Mouse (Mus musculus) T-cell, adult 2 months (primary cell): ENCODE measurements around the gene Mapkap1.

ENCODE experiments used
- DNase-seq: peaks from one replicate; pipeline ENCODE4 v3.0.0; 2022; ENCODE audit warnings: low spot score

The Mapkap1 gene

DNA sequence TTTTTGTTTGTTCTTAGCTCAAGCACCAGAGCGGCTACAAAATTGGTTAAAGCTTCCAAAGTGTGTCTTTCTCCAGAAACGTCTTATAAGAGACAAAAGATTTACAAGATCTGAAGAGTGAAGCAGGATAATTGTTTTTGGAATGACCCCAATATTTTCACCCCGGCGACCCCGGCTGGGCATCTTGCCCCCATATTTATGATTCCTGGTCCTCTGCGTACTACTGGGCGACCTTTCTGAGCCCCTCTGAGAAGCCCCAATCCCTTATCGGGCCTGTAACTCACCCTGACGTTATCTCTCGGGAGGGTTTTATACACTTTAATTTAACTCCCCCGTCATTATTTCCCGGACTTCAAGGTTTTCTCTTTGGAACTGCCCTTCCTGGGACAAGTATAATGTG is 225.5 kb downstream of the Mapkap1 start:
- no peak for DNase-seq

DNA sequence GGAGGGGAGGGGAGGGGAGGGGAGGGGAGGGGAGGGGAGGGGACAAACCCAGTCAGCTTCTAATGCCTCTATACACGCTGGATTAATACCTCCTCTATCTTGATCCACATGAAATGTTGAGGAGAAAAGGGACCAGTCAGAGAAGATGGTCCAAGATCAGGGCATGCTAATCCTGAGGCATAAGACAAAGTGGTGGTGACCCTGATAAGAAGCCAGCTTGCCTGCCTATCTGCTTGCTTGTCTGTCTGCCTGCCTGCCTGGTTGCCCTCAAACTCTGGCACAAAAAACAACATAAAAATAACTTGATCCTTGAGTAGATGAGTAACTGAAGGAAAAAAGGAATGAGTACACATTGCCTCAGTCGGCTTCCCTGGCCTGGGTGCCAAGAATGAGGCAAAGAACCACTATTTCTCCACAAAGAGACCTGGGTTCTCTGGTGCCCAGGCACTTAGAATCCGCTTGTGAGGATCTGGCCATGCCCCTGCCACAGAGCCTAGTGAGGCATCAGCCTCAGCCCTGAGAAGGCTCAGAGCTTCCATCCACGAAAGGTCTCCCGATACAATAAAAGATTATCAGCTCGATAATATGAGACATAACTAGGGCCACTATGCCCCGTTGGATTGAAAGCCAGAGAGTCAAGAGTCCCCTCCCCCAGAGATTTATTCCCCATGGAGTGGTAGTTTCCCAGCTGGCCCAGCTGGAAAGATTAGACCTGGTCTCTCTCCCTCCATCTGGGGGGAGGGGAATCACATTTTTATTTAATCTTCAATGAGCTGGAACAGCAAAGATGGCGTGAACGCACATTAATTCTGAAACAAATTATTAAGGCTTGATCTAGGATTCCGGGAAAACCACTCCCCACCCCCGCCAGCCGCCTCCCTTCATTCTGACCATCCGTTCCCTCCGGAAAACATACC is 228.9 kb downstream of the Mapkap1 start:
- DNase-seq, result no peak

DNA sequence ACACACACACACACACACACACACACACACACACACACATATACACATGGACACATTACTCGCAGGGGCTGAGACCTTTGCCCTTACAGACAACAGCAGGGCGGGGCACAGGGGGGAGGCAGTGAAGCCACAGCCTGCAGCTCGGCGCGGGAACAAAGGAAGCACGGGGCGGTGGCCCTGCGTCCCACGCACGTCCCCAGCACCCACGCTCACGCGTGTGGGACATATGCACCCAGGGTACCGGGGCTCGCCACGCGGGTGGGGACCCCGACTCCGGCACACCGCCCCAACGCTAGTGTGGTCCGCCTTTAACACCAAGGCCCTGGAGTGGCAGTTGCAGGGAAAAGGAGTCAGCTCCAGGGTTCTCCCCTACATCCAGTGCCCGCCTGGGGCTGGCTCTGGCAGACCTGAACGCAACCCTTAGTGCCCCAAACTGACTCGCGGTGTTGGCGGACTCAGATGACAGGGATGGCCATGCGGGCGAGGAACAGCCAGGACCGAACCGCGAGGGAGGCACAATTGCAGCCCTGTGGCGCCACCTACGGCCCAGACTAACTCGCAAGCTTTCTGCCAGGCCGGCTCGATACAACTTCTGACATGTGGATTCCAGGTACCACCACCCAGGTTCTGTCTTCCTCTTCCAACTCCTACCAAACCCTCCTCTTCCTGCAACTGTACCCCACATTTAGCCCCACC is 232.5 kb downstream of the Mapkap1 start:
- peak; percentile 74 for DNase-seq

DNA sequence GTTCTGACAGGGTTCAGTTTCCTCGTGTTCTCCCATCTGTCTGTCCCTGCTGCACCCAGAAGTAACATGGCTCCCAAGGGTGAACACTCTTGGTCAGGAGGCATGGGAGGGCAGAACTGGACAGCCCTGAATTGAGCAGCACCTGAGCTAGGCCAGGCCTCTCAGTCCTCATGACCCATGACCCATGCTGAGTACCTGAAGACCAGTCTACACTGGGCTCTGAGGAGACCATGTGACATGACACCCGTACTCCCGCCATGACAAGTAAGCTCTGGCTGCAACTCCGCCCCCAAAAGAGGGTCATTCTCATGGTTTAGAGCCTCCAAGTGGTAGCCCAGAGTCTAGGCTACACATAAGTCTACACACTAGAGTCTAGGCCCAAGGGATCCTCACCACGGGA is 233.2 kb downstream of the Mapkap1 start:
- DNase-seq, result no peak

DNA sequence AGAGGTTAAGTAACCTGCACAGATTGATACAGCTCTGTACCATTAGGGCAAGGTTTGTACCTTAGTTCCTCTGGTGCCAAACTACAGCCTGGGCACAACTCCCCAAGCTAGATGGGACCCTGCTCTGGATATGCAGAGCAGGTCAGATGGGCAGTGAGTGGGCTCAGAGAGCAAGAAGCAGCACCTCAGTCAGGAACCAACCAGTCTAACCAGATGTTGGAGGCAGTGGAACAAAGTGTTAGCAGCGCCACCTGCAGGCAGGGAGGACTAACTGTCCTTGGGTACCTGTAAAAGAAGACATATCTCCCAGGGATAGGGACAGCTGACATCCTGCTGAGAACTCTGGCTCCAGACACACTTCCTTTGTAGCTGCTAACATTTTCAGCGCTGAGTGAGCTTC is 235.8 kb downstream of the Mapkap1 start:
- DNase-seq, result peak; percentile 76

DNA sequence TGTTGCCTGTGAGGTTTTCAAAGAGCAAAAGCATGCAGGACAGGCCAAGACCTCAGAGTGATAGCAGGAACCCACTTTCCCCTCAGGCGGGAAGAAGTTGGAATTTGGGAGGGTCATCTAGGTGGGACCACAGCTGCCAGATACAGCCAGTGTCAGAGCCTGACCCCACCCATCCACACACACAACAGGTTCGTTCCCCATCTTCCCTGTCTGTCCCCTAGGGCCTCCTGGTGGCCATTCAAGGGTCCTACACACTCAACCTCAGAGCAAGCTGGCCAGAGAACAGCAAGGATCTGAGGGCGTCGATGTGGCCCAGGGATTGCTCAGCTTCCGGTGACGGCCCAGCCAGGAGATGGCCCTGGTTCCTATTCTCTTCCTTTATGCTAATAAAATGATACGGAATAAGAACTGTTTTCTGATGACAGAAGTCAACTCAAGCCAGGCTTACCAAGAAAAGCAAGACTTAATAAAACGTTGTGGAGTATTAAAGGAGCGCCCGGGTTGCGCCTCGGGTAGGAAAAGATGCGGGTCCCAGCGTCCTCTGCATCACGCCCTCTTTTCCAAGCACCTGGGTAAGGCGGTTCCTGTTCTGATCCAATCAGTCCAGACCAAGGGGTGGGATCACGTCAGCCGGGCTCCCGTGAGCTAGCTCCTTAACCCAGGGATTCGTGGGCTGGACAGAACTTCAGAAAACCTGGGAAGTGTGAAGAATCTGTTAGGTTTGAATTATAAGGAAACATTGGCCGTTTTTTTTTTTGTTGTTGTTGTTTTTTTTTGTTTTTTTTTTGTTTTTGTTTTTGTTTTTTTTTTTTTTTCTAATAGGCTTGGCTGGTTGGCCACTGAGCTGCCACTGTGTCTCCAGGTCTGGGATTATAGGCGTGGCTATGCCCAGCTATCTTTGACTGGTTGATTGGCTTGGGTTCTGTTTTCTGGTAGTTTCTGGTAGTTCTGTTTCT is 238.3 kb downstream of the Mapkap1 start:
- peak; percentile 27 for DNase-seq

DNA sequence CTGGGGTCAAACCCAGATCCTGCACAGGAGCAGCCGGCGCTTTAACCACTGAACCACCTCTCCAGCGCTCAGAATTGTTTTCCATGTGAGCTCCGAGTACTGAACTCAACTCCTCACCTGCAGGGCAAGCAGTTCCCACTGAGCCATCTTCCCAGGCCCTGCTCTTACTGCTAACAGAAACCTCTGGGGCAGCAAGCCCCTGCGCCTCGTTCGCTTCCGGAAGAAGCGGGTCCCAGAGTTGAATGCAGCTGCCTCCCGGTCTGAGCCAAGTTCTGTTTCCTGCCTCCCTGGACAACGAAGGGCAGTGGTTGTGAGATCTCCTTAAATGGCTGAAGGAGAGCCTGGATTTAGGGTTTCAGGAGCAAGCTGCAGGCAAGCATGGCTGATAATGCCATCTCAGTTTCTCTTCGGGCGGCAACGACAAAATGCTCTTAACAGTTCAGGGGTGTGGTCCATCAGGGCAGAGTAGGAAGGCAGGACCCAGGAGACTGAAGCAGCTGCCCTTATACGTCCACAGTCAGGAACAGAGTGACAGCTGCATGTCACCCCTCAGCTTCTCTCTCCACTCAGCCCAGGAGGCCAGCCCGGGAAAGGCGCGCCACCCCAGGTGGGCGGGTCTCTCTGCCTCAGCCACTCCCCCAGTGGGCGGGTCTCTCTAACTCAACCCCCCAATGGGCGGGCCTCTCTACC is 239.4 kb downstream of the Mapkap1 start:
- peak; percentile 81 for DNase-seq

DNA sequence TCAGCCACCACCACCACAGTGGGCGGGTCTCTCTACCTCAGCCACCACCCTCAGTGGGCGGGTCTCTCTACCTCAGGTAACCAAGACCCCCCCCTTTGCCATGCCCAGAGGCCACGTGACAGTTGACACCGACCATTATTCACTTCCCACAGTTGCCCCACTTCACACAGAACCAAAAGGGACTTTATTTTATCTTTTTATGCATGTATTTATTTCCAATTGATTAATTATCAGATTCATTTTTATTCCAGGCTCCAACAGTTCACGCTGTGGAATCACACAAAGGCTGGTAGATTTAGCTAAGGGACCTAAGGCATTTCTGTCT is 239.9 kb downstream of the Mapkap1 start:
- no peak for DNase-seq

DNA sequence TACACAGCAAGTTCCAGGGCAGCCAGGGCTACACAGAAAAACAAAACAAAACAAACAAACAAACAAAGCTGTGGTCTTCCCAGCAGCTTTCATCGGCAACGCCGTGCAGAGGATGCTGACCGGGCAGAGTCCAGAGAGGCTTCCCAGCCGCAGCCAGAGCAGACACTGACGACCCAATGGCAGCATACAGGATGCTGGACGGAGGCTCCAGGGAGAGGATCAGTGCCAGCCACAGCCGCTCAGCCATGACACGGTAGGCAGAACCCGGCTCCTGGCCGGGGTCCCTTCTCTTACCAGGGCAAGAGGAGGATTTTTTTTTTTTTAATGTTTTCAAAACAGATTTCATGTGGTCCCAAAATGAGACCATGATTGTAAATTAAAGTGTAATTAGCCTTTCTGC is 240.8 kb downstream of the Mapkap1 start:
- no peak for DNase-seq

DNA sequence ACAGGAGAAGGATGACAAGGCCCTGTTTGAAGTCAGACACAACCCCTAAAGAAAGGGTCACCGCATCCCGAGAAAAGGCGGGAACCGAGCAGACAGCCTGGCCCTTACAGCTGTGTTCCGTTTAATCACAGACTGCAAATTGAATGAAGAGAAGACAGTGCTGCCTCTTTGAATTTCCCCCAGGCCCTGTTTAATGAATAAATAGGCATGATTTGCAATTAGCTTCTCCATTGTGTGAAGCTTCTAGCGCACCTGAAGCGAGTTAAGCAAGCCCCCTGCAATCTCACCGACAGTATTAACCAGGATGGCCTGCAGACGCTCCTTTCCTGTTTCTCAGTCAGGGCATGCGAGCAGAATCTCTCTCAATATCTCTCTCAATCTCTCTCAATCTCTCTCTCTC is 261.2 kb downstream of the Mapkap1 start:
- DNase-seq, result no peak

DNA sequence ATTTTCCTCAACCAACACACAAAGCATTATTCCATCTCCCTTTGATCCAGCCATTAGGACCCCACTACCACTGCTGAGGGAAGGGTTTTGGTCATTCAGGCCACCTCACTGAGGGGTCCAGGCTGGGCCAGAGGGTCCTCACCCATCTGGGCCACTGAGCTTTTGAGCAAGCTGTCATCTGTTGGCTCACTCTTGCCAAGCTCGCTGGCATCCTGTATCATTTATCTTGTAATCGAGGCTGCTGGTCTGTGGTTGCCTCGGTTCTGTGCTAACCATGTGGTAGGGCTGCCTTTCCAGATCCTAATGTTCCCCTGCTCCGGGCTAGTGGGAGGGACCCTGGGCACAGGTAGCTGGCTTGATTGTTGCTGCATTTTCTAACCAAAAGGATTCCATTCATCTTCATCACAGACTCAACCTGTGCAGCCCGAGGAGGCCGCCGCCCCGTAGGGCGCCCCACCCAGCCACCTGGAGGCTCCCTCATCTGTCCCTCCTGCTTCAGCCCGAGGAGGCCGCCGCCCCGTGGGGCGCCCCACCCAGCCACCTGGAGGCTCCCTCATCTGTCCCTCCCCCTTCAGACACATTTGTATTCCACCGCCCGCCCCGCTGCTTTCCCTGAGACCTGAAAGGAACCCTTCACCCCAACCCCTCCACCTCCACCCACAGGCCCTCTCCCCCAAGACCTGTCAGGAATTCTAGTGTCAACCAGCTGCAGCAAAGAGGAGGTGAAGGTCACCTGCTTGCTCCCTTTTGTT is 262.0 kb downstream of the Mapkap1 start:
- DNase-seq, result no peak

DNA sequence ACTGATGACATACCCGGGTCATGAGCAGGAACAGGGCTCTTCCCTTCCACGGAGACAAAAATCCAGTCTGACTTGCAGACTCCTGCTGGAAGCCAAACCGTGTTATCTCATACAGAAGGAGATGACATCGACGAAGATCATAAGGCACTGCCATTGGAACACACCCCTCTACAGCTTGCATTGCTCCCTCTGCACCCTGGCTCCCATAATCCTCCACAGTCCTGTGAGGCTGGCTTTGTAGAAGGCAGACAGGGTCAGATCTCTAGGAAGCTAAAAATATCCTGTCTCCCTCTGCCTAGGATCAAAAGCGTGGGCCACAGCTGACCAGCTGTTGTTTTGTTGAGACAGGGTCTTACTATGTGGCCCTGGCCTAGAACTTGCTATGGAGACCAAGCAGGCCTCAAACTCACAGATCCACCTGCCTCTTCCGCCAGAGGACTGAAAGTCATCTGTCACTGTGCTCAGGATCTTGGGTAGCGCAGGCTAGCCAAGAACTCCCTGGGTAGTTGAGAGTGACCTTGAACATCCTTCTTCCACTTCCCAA is 262.7 kb downstream of the Mapkap1 start:
- no peak for DNase-seq

DNA sequence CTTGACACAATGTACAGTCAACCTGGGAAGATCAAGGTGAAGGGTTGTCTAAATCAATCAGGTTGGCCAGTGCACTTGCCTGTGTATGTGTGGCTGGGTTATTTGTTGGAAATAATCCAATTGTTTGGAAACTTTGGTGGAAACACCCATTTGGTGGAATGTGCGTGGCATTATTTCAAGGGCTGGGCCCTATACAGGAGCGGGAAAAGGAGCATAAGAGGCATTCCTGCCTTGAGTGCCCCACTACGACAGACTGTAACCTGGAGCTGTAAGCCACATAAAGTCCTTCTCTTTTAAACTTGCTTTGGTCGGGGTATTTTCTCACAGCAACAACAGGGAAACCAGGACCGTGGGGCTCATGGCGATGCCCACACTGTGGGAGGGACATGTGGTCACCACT is 263.9 kb downstream of the Mapkap1 start:
- no peak for DNase-seq

DNA sequence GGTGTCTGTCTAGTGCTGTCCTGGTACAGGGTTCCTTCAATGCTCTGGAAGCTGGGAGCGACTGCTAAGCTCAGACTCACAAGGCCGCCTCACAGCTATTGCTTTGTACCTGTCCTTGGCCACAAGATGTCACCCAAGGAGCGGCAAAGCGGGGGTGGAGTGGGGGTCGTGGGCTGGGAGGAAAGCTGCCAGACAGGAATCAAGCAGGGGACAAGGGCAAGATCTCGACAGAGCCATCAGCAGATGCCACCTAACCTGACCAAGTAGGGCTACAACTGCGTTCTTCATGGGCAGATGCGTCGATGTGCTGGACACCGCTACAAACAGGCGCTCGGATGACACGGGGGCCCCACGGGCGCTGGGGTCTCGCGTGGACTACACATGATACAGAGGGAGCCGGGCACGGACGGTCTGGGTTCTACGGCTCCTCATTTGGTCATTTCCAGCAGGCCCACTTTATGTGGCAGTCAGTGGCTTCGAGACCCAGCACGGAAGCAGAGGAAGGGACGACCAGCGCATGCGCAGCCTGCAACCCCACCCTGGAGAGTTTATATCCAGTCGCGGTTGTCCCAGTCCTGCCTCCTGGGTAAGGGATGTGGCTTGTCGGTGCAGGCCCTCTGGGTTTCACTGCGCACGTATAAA is 264.9 kb downstream of the Mapkap1 start:
- DNase-seq, result peak; percentile 57

DNA sequence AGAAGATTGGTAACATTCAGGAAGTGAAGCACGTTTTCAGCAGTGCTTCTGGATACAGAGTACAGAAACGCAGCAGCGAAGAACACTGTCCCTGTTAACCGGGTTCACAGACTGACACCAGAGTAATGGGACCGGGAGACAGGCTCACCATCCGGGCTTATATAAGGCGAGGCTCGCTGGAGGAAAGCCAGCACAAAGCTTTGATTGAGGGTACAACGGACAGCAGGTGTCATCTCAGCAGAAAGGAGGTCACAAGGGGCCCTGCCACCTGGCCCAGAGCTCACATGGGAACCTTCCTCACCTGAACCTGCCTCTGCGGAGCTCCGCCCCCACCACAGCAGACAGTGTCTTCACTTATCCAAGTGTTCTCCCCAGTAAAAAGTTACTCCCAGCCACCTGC is 267.3 kb downstream of the Mapkap1 start:
- DNase-seq, result no peak
